Mouse (Mus musculus) cortical plate, adult 2 months (tissue): ENCODE results near the gene Tmcc2.

Experiments used
- CTCF ChIP-seq: fragments of 200-500 bp; IDR thresholded peaks from 2 replicates; pipeline ENCODE4 v1.5.1; 2011; ENCODE audit warnings: mild to moderate bottlenecking, control low read depth, low read length; ENCODE audit not compliant: insufficient read depth; ENCODE audit errors: extremely low read depth
- POLR2A ChIP-seq: fragments of 200-500 bp; IDR thresholded peaks from 2 replicates; pipeline ENCODE4 v1.6.1; 2011; ENCODE audit warnings: mild to moderate bottlenecking, low read length, control low read depth; ENCODE audit not compliant: insufficient read depth; ENCODE audit errors: extremely low read depth

DNA sequence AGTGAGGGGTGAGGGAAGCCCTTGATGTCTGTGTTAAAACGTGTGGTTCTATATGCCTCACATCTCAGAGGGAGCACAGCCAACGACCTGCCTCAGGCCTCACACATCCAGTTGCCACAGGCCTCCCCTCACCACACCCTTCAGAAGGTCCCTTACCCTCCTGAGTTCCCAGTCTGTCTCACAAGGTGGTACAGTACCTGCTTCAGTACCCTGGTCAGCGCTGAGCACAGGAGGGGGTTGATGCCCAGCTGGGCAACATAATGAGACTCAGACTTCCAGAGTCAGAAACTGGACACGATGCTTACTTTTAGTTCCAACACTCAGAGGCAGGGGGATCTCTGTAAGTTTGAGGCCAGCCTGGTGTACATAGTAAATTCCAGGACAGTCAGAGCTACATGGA is 84.3 kb downstream of the Tmcc2 start:
- no peak for TF ChIP-seq CTCF
- no peak for TF ChIP-seq POLR2A
